Mouse (Mus musculus) ES-E14 (cell line): ENCODE results near the gene Dscam.

Experiments
- CHD2 ChIP-seq: IDR thresholded peaks from 2 replicates; pipeline ENCODE4 v1.6.1; 2014; ENCODE audit warnings: mild to moderate bottlenecking, low read depth, low read length, inconsistent platforms
- ZC3H11A ChIP-seq: IDR thresholded peaks from 2 replicates; pipeline ENCODE4 v1.6.1; 2012; ENCODE audit warnings: low read depth, mild to moderate bottlenecking, inconsistent platforms, low read length, borderline replicate concordance
- ZNF384 ChIP-seq: IDR thresholded peaks from 2 replicates; pipeline ENCODE4 v1.6.1; 2012; ENCODE audit warnings: low read depth, low read length, inconsistent platforms

DNA sequence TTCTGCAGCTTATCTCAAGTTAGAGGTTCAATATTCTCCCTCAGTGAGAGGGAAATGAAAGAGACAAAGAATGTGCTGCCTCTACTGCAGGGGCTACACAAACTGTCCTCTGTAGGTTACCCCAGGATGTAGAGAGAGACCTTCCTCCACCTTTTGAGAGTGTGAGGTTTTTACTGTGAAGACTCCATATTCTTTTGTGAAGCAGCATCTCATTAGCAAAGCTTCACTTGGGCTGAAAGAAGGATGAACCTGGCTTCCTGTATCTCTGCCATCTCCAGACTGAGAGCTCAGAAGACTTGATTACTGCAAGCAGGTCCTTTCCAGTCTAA is 163.7 kb downstream of the Dscam start:
- TF ChIP-seq CHD2 (no peak), ZNF384 (no peak), ZC3H11A (no peak)
